Mouse (Mus musculus): ENCODE results near the gene Trrap. TPM values are rescaled to one million over a fixed set of nuclear protein-coding genes. Genes with fewer than 3 reads are reported as not detected.
A peak's percentile ranks its signal among the peaks of the same experiment; 100 is the strongest.

The Trrap gene
- polyA plus RNA-seq, 1 experiment from 2014 or later = 31.5 TPM

- Histone ChIP-seq H3K4me1 (ENCODE audit: insufficient read depth, low read depth, low read length) (no peaks in the 10 kb centered on the region), H3K27me3 (replicated peaks; ENCODE audit: insufficient read depth, low read length) (no peaks in the 10 kb centered on the region), H3K27ac (ENCODE audit: low read length) (no peak overlapping the region), H3K9me3 (ENCODE audit: low read length) (no peaks in the 10 kb centered on the region), H3K36me3 (ENCODE audit: insufficient read depth, low read length) (peaks cover 64% of the 10 kb centered on the region), H3K4me2 (replicated peaks; ENCODE audit: low read depth, low read length) (no peak overlapping the region), H3K4me3 (ENCODE audit: low read depth, low read length) (no peak overlapping the region), H3K9ac (replicated peaks; ENCODE audit: low read depth) (no peak overlapping the region)
- peak; percentile 20 for DNase-seq (ENCODE audit: low spot score)
- TF ChIP-seq CTCF (IDR thresholded peaks at IDR 0.05) = peak; percentile 67
- no peak for TF ChIP-seq EP300 (IDR thresholded peaks at IDR 0.05)
- peak; percentile 40; the same call in 1 of the 2 replicates for ATAC-seq
- WGBS = 70% methylated on average over 6 of the region's 6 CpGs
Observed at GRCm38 (mm10) chr5:144794687-144795086, 27.2 kb downstream of the Trrap start.

- DNase-seq (ENCODE audit: low spot score) = peak; percentile 71
- peak; percentile 78 for ATAC-seq
- Histone ChIP-seq H3K9me3 (ENCODE audit: low read length) (no peaks in the 10 kb centered on the region), H3K27ac (ENCODE audit: low read length) (no peak overlapping the region), H3K4me3 (ENCODE audit: low read depth, low read length) (no peak overlapping the region), H3K9ac (replicated peaks; ENCODE audit: low read depth) (no peak overlapping the region), H3K4me1 (ENCODE audit: insufficient read depth, low read depth, low read length) (no peaks in the 10 kb centered on the region), H3K36me3 (ENCODE audit: insufficient read depth, low read length) (peaks cover 80% of the 10 kb centered on the region), H3K4me2 (replicated peaks; ENCODE audit: low read depth, low read length) (no peak overlapping the region), H3K27me3 (replicated peaks; ENCODE audit: insufficient read depth, low read length) (no peaks in the 10 kb centered on the region)
- TF ChIP-seq CTCF (IDR thresholded peaks at IDR 0.05) (no peak), EP300 (IDR thresholded peaks at IDR 0.05) (peak; percentile 51)
- whole genome bisulfite sequencing = 71% methylated on average over 7 of the region's 7 CpGs
Observed at GRCm38 (mm10) chr5:144797116-144797515, 29.6 kb downstream of the Trrap start.

- no peak for ATAC-seq
- no peak overlapping the region for H3K4me3 ChIP-seq (ENCODE audit: low read depth, low read length)
- no peak for DNase-seq (ENCODE audit: low spot score)
- TF ChIP-seq CTCF (IDR thresholded peaks at IDR 0.05) (no peak), EP300 (IDR thresholded peaks at IDR 0.05) (no peak)
- H3K9me3 ChIP-seq (ENCODE audit: low read length) = no peaks in the 10 kb centered on the region
- H3K36me3 ChIP-seq (ENCODE audit: insufficient read depth, low read length) = peaks cover 80% of the 10 kb centered on the region
- H3K4me1 ChIP-seq (ENCODE audit: insufficient read depth, low read depth, low read length) = no peaks in the 10 kb centered on the region
- no peak overlapping the region for H3K9ac ChIP-seq (replicated peaks; ENCODE audit: low read depth)
- H3K27me3 ChIP-seq (replicated peaks; ENCODE audit: insufficient read depth, low read length) = no peaks in the 10 kb centered on the region
- no peak overlapping the region for H3K4me2 ChIP-seq (replicated peaks; ENCODE audit: low read depth, low read length)
- 95% methylated on average over 8 of the region's 8 CpGs for WGBS
- H3K27ac ChIP-seq (ENCODE audit: low read length) = no peak overlapping the region
Observed at GRCm38 (mm10) chr5:144803066-144803465, 35.5 kb downstream of the Trrap start.

- WGBS = 78% methylated on average over 7 of the region's 7 CpGs
- H3K9ac ChIP-seq (replicated peaks; ENCODE audit: low read depth) = no peak overlapping the region
- no peaks in the 10 kb centered on the region for H3K27me3 ChIP-seq (replicated peaks; ENCODE audit: insufficient read depth, low read length)
- TF ChIP-seq EP300 (IDR thresholded peaks at IDR 0.05) (no peak), CTCF (IDR thresholded peaks at IDR 0.05) (no peak)
- H3K4me1 ChIP-seq (ENCODE audit: insufficient read depth, low read depth, low read length) = no peaks in the 10 kb centered on the region
- H3K27ac ChIP-seq (ENCODE audit: low read length) = no peak overlapping the region
- peak; percentile 5 for DNase-seq (ENCODE audit: low spot score)
- H3K9me3 ChIP-seq (ENCODE audit: low read length) = no peaks in the 10 kb centered on the region
- no peak overlapping the region for H3K4me2 ChIP-seq (replicated peaks; ENCODE audit: low read depth, low read length)
- no peak overlapping the region for H3K4me3 ChIP-seq (ENCODE audit: low read depth, low read length)
- peaks cover 78% of the 10 kb centered on the region for H3K36me3 ChIP-seq (ENCODE audit: insufficient read depth, low read length)
- ATAC-seq = no peak
Observed at GRCm38 (mm10) chr5:144804181-144804580, 36.6 kb downstream of the Trrap start.

- Histone ChIP-seq H3K4me3 (ENCODE audit: low read depth, low read length) (no peak overlapping the region), H3K9me3 (ENCODE audit: low read length) (no peaks in the 10 kb centered on the region), H3K27ac (ENCODE audit: low read length) (no peak overlapping the region), H3K4me2 (replicated peaks; ENCODE audit: low read depth, low read length) (no peak overlapping the region), H3K36me3 (ENCODE audit: insufficient read depth, low read length) (peaks cover 73% of the 10 kb centered on the region), H3K27me3 (replicated peaks; ENCODE audit: insufficient read depth, low read length) (no peaks in the 10 kb centered on the region), H3K9ac (replicated peaks; ENCODE audit: low read depth) (no peak overlapping the region), H3K4me1 (ENCODE audit: insufficient read depth, low read depth, low read length) (no peaks in the 10 kb centered on the region)
- WGBS = 94% methylated on average over 10 of the region's 10 CpGs
- TF ChIP-seq CTCF (IDR thresholded peaks at IDR 0.05) = no peak
- DNase-seq (ENCODE audit: low spot score) = no peak
- ATAC-seq = no peak
Observed at GRCm38 (mm10) chr5:144806931-144807330, 39.4 kb downstream of the Trrap start.

- no peak overlapping the region for H3K4me3 ChIP-seq (ENCODE audit: low read depth, low read length)
- no peak for DNase-seq (ENCODE audit: low spot score)
- TF ChIP-seq CTCF (IDR thresholded peaks at IDR 0.05) (no peak), EP300 (IDR thresholded peaks at IDR 0.05) (no peak)
- H3K27me3 ChIP-seq (replicated peaks; ENCODE audit: insufficient read depth, low read length) = no peaks in the 10 kb centered on the region
- no peak overlapping the region for H3K4me2 ChIP-seq (replicated peaks; ENCODE audit: low read depth, low read length)
- peaks cover 56% of the 10 kb centered on the region for H3K36me3 ChIP-seq (ENCODE audit: insufficient read depth, low read length)
- H3K9me3 ChIP-seq (ENCODE audit: low read length) = no peaks in the 10 kb centered on the region
- no peaks in the 10 kb centered on the region for H3K4me1 ChIP-seq (ENCODE audit: insufficient read depth, low read depth, low read length)
- 88% methylated on average over 20 of the region's 20 CpGs for WGBS
- H3K9ac ChIP-seq (replicated peaks; ENCODE audit: low read depth) = no peak overlapping the region
- H3K27ac ChIP-seq (ENCODE audit: low read length) = no peak overlapping the region
- no peak for ATAC-seq
Observed at GRCm38 (mm10) chr5:144828365-144829102, 61.0 kb downstream of the Trrap start.
